Mouse (Mus musculus): ENCODE data around the gene Nfya.
"Not testable (repeated sequence)": the region's sequence is repeated elsewhere in the genome, so short reads cannot be mapped to it uniquely, and the experiment has no call there.

Gene Nfya

GRCm38 (mm10) chr17:48391446-48391845 lies 18.3 kb downstream of the Nfya start:
- no peak for DNase-seq (ENCODE audit: low spot score)

DNA sequence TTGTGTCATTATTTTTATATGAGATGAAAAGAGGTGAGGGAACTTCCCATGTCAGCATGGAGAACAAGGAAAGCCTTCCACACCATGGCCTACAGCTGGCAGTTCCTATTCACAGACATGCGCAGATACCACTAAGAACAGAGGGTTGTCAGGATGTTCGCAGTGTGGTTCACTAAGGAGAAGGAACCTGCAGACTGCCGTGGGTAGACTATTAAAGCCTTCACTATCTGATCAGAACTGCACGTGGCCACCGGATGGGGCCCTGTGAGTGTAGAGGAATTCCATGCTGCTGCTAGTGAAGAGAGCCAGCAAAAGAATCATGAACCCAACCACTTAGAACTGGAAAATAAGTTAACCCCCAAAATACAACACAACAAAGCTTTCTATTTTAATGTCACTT lies 20.3 kb downstream of the Nfya start:
- DNase-seq (ENCODE audit: low spot score): no peak

DNA sequence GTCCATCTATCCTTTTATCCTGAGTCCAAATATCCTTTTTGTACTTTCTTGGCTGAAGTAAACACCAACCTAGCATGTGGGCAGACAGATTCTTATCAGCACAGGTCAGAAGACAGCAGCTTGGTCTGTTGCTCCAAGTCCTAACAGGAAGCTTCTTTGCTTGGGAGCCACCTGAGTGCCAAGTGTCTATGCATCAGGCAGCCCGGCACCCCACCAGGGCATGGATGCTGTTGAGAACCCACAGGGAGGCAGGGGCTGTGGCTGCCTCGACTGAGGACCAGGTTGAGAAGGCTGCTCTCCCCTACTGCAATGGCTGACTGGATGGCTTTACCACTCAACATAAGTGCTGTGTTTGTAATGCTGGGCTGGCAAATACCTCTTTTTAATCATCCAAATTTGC lies 21.0 kb downstream of the Nfya start:
- no peak for DNase-seq (ENCODE audit: low spot score)

DNA sequence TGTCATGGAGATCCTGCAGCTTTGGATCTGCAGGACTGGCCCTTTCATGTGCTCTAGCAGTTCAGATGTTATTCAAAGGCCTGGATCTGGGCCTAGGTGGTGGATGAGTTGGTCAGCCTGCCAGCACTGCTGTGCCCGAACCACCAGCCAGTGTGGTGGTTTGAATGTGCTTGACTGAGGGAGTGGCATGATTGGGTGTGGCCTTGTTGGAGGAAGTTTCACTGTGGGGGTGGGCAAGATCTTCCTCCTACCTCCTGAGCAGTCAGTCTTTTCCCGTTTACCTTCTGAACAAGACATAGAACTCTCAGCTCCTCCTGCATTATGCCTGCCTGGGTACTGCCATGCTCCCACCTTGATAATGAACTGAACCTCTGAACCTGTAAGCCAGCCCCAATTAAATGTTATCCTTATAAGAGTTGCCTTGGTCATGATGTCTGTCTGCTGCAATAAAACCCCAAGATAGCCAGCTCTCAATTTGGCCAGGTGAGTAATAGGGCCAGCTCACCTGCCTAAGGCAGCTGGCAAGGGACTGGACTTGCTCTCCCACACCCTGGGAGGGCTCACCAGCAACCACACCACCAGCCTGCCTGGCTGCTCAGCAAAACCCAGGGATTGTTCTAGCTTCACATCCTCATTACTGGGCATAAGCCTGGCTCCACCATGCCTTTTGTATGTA lies 23.8 kb downstream of the Nfya start:
- no peak for DNase-seq (ENCODE audit: low spot score)

GRCm38 (mm10) chr17:48379050-48379449 lies 30.7 kb downstream of the Nfya start:
- DNase-seq (ENCODE audit: low spot score): no peak

DNA sequence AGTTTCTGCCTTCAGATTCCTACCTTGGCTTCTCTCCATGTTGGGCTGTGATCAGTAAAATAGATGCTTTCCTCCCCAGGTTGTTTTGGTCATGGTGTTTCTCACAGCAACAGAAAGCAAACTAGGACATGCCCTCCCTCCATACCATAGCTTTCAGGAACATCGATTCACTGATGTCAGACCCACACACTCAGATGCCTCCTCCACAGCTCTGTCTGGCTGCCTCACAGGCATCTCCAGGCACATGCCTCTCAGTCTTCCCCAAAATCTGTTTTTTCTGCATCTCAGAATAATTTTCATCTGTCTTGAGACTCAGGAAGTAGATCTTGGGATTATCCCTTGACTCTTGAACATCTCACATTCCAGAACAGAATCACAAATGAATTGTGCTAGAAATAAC lies 33.6 kb downstream of the Nfya start:
- no peak for DNase-seq (ENCODE audit: low spot score)

GRCm38 (mm10) chr17:48372987-48373386 lies 36.7 kb downstream of the Nfya start:
- no peak for DNase-seq (ENCODE audit: low spot score)

DNA sequence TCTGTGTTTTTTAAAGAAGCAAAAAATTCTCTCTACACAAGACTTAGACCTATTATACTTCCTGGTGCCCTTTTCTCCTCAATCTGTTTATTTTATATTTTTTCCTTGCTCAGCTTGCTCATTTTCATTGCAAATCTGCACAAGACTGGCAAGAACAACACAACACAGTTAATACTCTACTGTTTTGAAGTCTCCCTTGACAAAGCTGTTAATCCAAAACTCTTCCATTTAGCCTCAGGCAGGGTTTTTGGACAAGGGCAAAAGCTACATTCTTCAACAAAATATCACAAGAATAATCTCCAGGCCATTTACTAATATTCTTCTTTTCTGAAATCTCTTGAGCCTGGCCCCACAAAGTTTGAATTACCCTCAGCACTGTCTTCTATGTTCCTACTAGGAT lies 38.1 kb downstream of the Nfya start:
- no peak for DNase-seq (ENCODE audit: low spot score)

- DNase-seq (ENCODE audit: low spot score): no peak
Observed at GRCm38 (mm10) chr17:48366806-48367205, 42.9 kb downstream of the Nfya start.

- DNase-seq (ENCODE audit: low spot score): no peak
Observed at GRCm38 (mm10) chr17:48365511-48366155, 44.1 kb downstream of the Nfya start.

- DNase-seq (ENCODE audit: low spot score): no peak
Observed at GRCm38 (mm10) chr17:48363421-48363965, 46.2 kb downstream of the Nfya start.

GRCm38 (mm10) chr17:48362966-48363365 lies 46.7 kb downstream of the Nfya start:
- no peak for DNase-seq (ENCODE audit: low spot score)

DNA sequence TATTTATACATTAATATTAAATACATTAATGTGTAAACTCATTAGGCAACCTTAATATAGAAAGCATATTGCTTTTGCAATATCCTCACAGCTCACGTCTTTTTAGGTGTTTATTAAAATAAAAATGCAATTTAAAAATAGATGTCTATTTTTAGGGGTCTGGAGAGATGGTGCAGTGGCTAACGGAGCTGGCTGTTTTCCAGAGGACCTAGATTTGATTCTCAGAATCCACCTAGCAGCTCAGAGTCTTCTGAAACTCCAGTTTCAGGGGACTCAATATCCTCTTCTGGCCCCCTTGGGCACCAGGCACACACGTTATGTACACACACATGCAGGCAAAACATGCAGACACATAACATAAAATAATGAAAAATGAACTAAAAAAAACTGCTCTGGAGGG lies 47.4 kb downstream of the Nfya start:
- DNase-seq (ENCODE audit: low spot score): no peak

- DNase-seq (ENCODE audit: low spot score): no peak
Observed at GRCm38 (mm10) chr17:48360462-48360861, 49.2 kb downstream of the Nfya start.

DNA sequence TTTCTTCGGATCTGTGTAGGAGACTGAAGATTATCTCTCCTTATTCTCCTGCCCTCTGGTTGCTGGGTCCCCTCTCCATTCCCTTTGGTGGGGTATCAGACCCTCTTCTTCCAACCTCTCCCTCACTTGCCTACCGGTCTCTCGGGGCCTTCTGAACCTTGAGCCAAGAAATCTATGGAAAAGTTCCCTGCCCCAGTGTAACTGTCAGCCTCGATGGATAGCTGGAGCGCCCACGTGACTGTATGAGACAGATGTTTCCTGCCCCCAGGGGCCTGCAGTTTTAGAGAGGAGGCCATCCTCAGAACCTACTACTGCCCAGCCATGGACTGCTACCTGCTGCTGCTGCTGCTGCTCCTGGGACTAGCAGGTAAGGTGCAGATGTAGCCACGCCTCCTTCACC lies 50.1 kb downstream of the Nfya start, which contains the start of gene Treml1:
TSS of gene Treml1 (plus strand) at position 301 of the 400 bp plus-strand sequence.
- no peak for DNase-seq (ENCODE audit: low spot score)

GRCm38 (mm10) chr17:48357892-48358291 lies 51.8 kb downstream of the Nfya start:
- DNase-seq (ENCODE audit: low spot score): no peak

DNA sequence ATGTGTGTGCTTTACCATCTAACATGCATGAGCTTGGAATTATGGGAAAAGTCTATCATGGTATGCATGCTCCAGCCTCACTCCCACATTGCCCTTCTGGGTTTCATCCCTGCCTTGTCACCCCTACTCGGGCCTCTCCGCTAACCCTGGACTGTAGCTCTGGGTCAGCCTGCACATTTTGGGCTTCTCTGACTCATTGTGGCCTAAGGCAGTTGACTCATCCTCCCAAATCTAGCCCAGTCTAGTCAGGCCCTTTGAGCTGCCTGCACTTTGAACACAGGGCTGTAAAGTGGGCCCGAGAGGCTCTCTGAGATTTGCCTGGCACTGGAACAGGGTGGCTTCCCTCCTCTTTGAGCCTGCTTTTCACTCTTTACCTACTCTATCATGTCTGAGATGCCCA lies 53.9 kb downstream of the Nfya start:
- no peak for DNase-seq (ENCODE audit: low spot score)

DNA sequence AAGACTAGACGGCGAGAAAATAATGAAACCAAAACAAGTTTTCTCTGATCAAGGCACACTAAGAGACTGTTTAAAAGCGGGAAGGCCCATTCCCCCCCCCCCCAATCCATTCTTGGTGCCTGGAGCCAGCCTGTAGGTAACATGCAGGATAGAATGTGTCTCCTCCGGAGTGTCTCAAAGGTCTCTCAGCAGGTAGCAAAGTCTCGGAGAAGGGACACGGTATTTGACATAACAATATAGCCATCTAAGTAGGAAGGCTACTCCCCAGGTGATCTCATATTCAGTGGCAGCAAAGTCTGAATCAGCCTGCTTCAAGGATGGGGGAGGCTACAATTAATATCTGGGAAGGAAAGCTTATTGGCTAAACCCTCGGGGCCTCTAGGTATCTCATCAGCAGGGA lies 56.7 kb downstream of the Nfya start:
- DNase-seq (ENCODE audit: low spot score): not testable (repeated sequence)

DNA sequence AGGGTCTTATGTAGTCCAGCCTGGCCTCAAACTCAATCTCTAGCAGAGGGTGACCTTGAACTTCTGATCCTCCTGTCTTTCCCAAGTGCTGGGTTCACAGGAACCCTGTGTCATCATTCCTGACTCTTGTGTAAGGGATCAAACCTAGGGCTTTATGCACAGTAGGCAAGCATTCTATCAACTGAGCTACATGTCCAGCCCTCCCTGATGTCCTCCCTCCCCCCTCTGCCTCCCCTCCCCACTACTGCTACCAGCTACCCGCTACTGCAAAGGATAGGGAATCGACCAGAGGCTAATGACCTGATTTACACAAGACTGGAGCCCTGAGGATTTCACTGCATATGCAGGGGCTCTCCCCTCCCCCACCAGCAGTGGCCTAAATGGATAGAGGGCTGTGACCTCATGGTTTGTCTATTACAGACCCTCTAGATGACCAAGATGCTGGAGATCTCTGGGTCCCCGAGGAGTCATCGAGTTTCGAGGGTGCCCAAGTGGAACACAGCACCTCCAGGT lies 59.0 kb downstream of the Nfya start:
- DNase-seq (ENCODE audit: low spot score): no peak

- DNase-seq (ENCODE audit: low spot score): no peak
Observed at GRCm38 (mm10) chr17:48347287-48347686, 62.4 kb downstream of the Nfya start.

DNA sequence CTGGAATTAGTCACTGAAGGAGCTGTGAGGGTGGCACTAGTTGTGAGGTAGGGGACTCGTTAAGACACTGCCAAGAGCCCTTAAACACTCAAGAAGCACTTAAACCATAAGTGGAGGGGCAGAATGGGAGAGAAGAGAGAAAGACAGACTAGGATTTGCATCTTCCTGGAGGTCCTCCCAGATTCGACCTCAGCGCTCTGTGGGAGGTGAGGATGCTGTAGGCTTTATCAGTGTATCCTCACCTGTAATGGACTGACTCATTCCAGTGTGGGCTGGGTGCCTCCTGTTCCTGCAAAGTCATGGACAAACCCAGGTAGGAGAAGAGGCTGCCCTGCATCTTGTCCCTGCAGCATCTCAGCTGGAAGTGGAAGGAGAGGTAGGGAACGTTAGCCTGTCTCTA lies 62.9 kb downstream of the Nfya start:
- no peak for DNase-seq (ENCODE audit: low spot score)

GRCm38 (mm10) chr17:48346231-48346630 lies 63.5 kb downstream of the Nfya start, which contains the start of gene Trem2:
TSS of gene Trem2 (plus strand) at chr17:48346401.
- no peak for DNase-seq (ENCODE audit: low spot score)

DNA sequence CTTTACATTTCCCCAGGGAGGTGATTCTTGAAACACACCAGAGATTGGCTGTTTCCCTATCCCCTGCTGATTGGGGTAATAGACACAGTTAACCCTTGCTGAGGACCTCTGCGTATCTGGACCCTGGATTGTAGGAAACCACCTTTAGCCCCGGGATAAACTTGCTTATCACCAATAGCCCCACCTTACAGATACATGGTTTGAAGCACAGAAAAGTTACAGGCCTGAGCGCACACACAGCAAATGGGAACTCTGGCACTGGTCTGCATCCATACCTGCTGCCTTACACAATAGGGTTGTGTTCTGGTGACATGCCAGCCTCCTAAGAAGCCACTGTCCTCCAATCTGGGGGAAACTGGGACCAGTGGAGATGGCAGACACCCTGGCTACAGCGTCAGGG lies 63.9 kb downstream of the Nfya start:
- DNase-seq (ENCODE audit: low spot score): no peak

All from embryo, embryonic 10 days (tissue).